Mouse (Mus musculus) liver, postnatal 0 days (tissue): ENCODE data around the gene Unc13c.

Source experiments
- CTCF ChIP-seq: sonication (generic); IDR thresholded peaks from 2 replicates; pipeline ENCODE4 v1.5.1; 2016; ENCODE audit warnings: antibody characterized with exemption, low read depth
- EP300 ChIP-seq: IDR thresholded peaks from 2 replicates; pipeline ENCODE4 v1.6.1; 2016; ENCODE audit warnings: antibody characterized with exemption, low read depth, mild to moderate bottlenecking

DNA sequence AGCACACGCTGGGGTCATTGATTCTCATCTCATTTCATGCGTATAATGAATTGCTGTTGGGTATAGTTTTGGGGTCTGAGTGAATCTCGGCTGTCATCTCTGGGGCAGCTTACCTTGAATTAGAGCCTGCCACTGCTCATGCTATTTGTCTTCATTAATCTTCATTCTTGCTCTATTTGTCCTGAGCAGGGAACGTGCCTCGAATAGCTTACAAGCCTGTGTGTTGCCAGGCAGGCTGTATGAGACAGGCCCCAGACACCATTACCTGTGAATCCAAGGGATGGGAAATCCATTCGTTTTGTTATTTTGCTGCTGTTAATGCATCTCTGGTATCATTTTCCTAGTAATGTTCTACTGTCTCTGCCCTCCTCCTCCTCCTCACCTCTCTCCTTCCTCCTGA, 518.8 kb downstream of the Unc13c start:
- TF ChIP-seq CTCF (no peak), EP300 (no peak)
